Mouse (Mus musculus) neural tube, embryonic 10.5 days (tissue): ENCODE results near the gene Bmt2.

ENCODE experiments used
- DNase-seq: peaks from one replicate; pipeline ENCODE4 v3.0.0-alpha.2; 2017; ENCODE audit warnings: low spot score; ENCODE audit errors: extremely low spot score

Gene Bmt2

GRCm38 (mm10) chr6:13619618-13620017 lies 58.1 kb downstream of the Bmt2 start:
- no peak for DNase-seq

- no peak for DNase-seq
These were observed 60.7 kb downstream of the Bmt2 start for GRCm38 (mm10) chr6:13617110-13617509.

GRCm38 (mm10) chr6:13614568-13614967 lies 63.2 kb downstream of the Bmt2 start:
- DNase-seq = no peak

GRCm38 (mm10) chr6:13613671-13614070 lies 64.1 kb downstream of the Bmt2 start:
- no peak for DNase-seq

- no peak for DNase-seq
These were observed 66.9 kb downstream of the Bmt2 start for GRCm38 (mm10) chr6:13610869-13611268.

GRCm38 (mm10) chr6:13609353-13610140 lies 68.2 kb downstream of the Bmt2 start:
- no peak for DNase-seq

- peak; percentile 96 for DNase-seq
These were observed 69.9 kb downstream of the Bmt2 start, which contains the start of gene Tmem168 for GRCm38 (mm10) chr6:13607621-13608493. Gene Tmem168 (minus strand): TSS chr6:13608100.

- no peak for DNase-seq
These were observed 70.7 kb downstream of the Bmt2 start for GRCm38 (mm10) chr6:13606921-13607620.

GRCm38 (mm10) chr6:13606394-13606793 lies 71.4 kb downstream of the Bmt2 start:
- DNase-seq = no peak

GRCm38 (mm10) chr6:13603134-13603533 lies 74.6 kb downstream of the Bmt2 start:
- DNase-seq = no peak

GRCm38 (mm10) chr6:13601587-13601986 lies 76.2 kb downstream of the Bmt2 start:
- DNase-seq = no peak

- DNase-seq = no peak
These were observed 79.4 kb downstream of the Bmt2 start for GRCm38 (mm10) chr6:13598239-13598923.

GRCm38 (mm10) chr6:13592729-13593345 lies 84.9 kb downstream of the Bmt2 start:
- DNase-seq = no peak

GRCm38 (mm10) chr6:13586560-13586959 lies 91.2 kb downstream of the Bmt2 start:
- DNase-seq = no peak

GRCm38 (mm10) chr6:13586154-13586553 lies 91.6 kb downstream of the Bmt2 start:
- DNase-seq = no peak

- no peak for DNase-seq
These were observed 93.0 kb downstream of the Bmt2 start for GRCm38 (mm10) chr6:13584788-13585187.

GRCm38 (mm10) chr6:13582075-13582474 lies 95.7 kb downstream of the Bmt2 start:
- no peak for DNase-seq
